Mouse (Mus musculus) midbrain, embryonic 14.5 days (tissue): Measurements from ENCODE around the gene Srp9. TPM values are rescaled to one million over a fixed set of nuclear protein-coding genes. Genes with fewer than 3 reads are reported as not detected.
A peak's percentile ranks its signal among the peaks of the same experiment; 100 is the strongest.

Source experiments
- ATAC-seq: fragments of 200-750 bp; cut with Nextera tagmentation; 2 replicates; pipeline ENCODE4 v1.8.0; 2017; ENCODE audit warnings: moderate number of reproducible peaks, moderate library complexity; ENCODE audit not compliant: low FRiP score, low TSS enrichment
- DNase-seq: peaks from one replicate; pipeline ENCODE4 v3.0.0-alpha.2; 2015
- H3K27ac ChIP-seq: fragments of 300-500 bp; sonication (generic); replicated peaks from 2 replicates; pipeline ENCODE4 v1.5.1; 2014; ENCODE audit warnings: mild to moderate bottlenecking, low read depth, low read length, moderate library complexity
- H3K27me3 ChIP-seq: fragments of 300-500 bp; sonication (generic); 2 replicates; pipeline ENCODE4 v1.6.1; 2014; ENCODE audit warnings: low read length, control low read depth, mixed read lengths; ENCODE audit not compliant: control insufficient read depth, insufficient read depth
- H3K36me3 ChIP-seq: fragments of 300-500 bp; sonication (generic); 2 replicates; pipeline ENCODE4 v1.6.1; 2014; ENCODE audit warnings: low read length, control low read depth; ENCODE audit not compliant: control insufficient read depth, insufficient read depth
- H3K4me1 ChIP-seq: fragments of 300-500 bp; sonication (generic); 2 replicates; pipeline ENCODE4 v1.6.1; 2014; ENCODE audit warnings: mild to moderate bottlenecking, antibody characterized with exemption, low read length, control low read depth; ENCODE audit not compliant: control insufficient read depth, insufficient read depth
- H3K4me2 ChIP-seq: fragments of 300-500 bp; sonication (generic); 2 replicates; pipeline ENCODE4 v1.6.1; 2014; ENCODE audit warnings: mild to moderate bottlenecking, low read length, moderate library complexity
- H3K4me3 ChIP-seq: fragments of 300-500 bp; sonication (generic); replicated peaks from 2 replicates; pipeline ENCODE4 v1.5.1; 2014; ENCODE audit warnings: low read depth, low read length
- H3K9ac ChIP-seq: fragments of 300-500 bp; sonication (generic); replicated peaks from 2 replicates; pipeline ENCODE4 v1.6.1; 2014; ENCODE audit warnings: mild to moderate bottlenecking, low read length, moderate library complexity
- H3K9me3 ChIP-seq: fragments of 300-500 bp; sonication (generic); 2 replicates; pipeline ENCODE4 v1.6.1; 2016; ENCODE audit warnings: low read length, control low read depth, mixed read lengths; ENCODE audit not compliant: control insufficient read depth
- WGBS: fragments of 180-500 bp; shearing (Covaris S2); extraction: QIAGEN DNeasy Blood & Tissue Kit; methylation state at CpG from one replicate; pipeline ENCODE4 v1.1.7; 2014; 5-methylcytosine and 5-hydroxymethylcytosine counted together
- polyA plus RNA-seq: library from polyadenylated mRNA; unstranded; fragments of >200 nt; fragmentation: Nextera tagmentation; extraction: Ambion mirVana; gene quantifications from 2 replicates; pipeline ENCODE4 v1.2.1, GENCODE M21; 2014

Gene Srp9
- polyA plus RNA-seq = 151 and 155 TPM in 2 replicates

- DNase-seq (peak; percentile 100), ATAC-seq (peak; percentile 99)
- Histone ChIP-seq H3K36me3 (peaks cover 8% of the 10 kb centered on the region), H3K9me3 (no peaks in the 10 kb centered on the region), H3K9ac (peak within 1 kb of the TSS; percentile 72), H3K27ac (peak within 1 kb of the TSS; percentile 77), H3K27me3 (no peaks in the 10 kb centered on the region), H3K4me2 (peak within 1 kb of the TSS; percentile 70), H3K4me1 (peaks cover 10% of the 10 kb centered on the region; the same call in 1 of the 2 replicates), H3K4me3 (peak within 1 kb of the TSS; percentile 84)
- WGBS = under 1% methylated on average over 37 of the region's 37 CpGs
These were observed at the start of gene Srp9 for GRCm38 (mm10) chr1:182124506-182124905. Srp9 (plus strand) TSS chr1:182124737.

- Histone ChIP-seq H3K9ac (no peak overlapping the region), H3K4me2 (no peak overlapping the region; the same call in 1 of the 2 replicates), H3K9me3 (0 out of 2 replicates have a peak, but pooled peaks cover 4% of the 10 kb centered on the region), H3K27me3 (no peaks in the 10 kb centered on the region), H3K4me1 (peaks cover 6% of the 10 kb centered on the region; the same call in 1 of the 2 replicates), H3K36me3 (no peaks in the 10 kb centered on the region), H3K27ac (no peak overlapping the region), H3K4me3 (no peak overlapping the region)
- 25% methylated on average over 16 of the region's 16 CpGs for WGBS
- ATAC-seq (no peak), DNase-seq (peak; percentile 58)
These were observed 42.7 kb upstream of the Srp9 start for GRCm38 (mm10) chr1:182081744-182082419.

GRCm38 (mm10) chr1:182083459-182083858 is 41.1 kb upstream of the Srp9 start:
- no peak for DNase-seq
- Histone ChIP-seq H3K36me3 (no peaks in the 10 kb centered on the region), H3K27me3 (no peaks in the 10 kb centered on the region), H3K27ac (no peak overlapping the region), H3K9me3 (no peaks in the 10 kb centered on the region), H3K9ac (no peak overlapping the region), H3K4me2 (no peak overlapping the region), H3K4me3 (no peak overlapping the region), H3K4me1 (peaks cover 7% of the 10 kb centered on the region; the same call in 1 of the 2 replicates)
- no peak for ATAC-seq
- WGBS = 88% methylated on average over 4 of the region's 4 CpGs

- no peak for ATAC-seq
- Histone ChIP-seq H3K4me2 (no peak overlapping the region), H3K9me3 (no peaks in the 10 kb centered on the region), H3K4me1 (peaks cover 33% of the 10 kb centered on the region), H3K9ac (no peak overlapping the region), H3K36me3 (no peaks in the 10 kb centered on the region), H3K4me3 (no peak overlapping the region), H3K27me3 (no peaks in the 10 kb centered on the region), H3K27ac (no peak overlapping the region)
- peak; percentile 61 for DNase-seq
- WGBS = 40% methylated on average over 7 of the region's 7 CpGs
These were observed 37.8 kb upstream of the Srp9 start for GRCm38 (mm10) chr1:182086759-182087158.

GRCm38 (mm10) chr1:182087351-182087750 is 37.2 kb upstream of the Srp9 start:
- no peak for ATAC-seq
- Histone ChIP-seq H3K27ac (no peak overlapping the region), H3K36me3 (no peaks in the 10 kb centered on the region), H3K4me3 (no peak overlapping the region), H3K4me2 (no peak overlapping the region), H3K9ac (no peak overlapping the region), H3K4me1 (peaks cover 33% of the 10 kb centered on the region), H3K27me3 (no peaks in the 10 kb centered on the region), H3K9me3 (no peaks in the 10 kb centered on the region)
- DNase-seq = no peak
- WGBS = 83% methylated on average over 3 of the region's 3 CpGs

- H3K27me3 ChIP-seq = no peaks in the 10 kb centered on the region
- WGBS = 90% methylated on average over 14 of the region's 14 CpGs
- no peak for DNase-seq
These were observed 36.5 kb upstream of the Srp9 start for GRCm38 (mm10) chr1:182087753-182088633.

GRCm38 (mm10) chr1:182088844-182089418 is 35.6 kb upstream of the Srp9 start:
- peak overlapping the region; percentile 10; the same call in 1 of the 2 replicates for H3K27ac ChIP-seq
- no peak overlapping the region for H3K9ac ChIP-seq
- H3K4me3 ChIP-seq = no peak overlapping the region
- no peak overlapping the region for H3K4me2 ChIP-seq
- ATAC-seq (0 out of 2 replicates have a peak, but pooled peaks have one; percentile 25), DNase-seq (peak; percentile 60)
- 41% methylated on average over 14 of the region's 14 CpGs for WGBS
- H3K36me3 ChIP-seq = no peaks in the 10 kb centered on the region
- peaks cover 31% of the 10 kb centered on the region for H3K4me1 ChIP-seq
- no peaks in the 10 kb centered on the region for H3K9me3 ChIP-seq
- no peaks in the 10 kb centered on the region for H3K27me3 ChIP-seq

More at GRCm38 (mm10) chr1:182087753-182088633, 36.5 kb upstream of the Srp9 start:
- Histone ChIP-seq H3K9ac (no peak overlapping the region), H3K4me3 (no peak overlapping the region), H3K9me3 (no peaks in the 10 kb centered on the region), H3K27ac (no peak overlapping the region), H3K4me1 (peaks cover 31% of the 10 kb centered on the region), H3K4me2 (no peak overlapping the region), H3K36me3 (no peaks in the 10 kb centered on the region)
- ATAC-seq = no peak

- Histone ChIP-seq H3K27me3 (no peaks in the 10 kb centered on the region), H3K9ac (0 out of 2 replicates have a peak overlapping the region, but pooled peaks have one; percentile 6), H3K4me1 (peaks cover 36% of the 10 kb centered on the region), H3K36me3 (no peaks in the 10 kb centered on the region), H3K9me3 (no peaks in the 10 kb centered on the region), H3K27ac (peak overlapping the region; percentile 57), H3K4me2 (no peak overlapping the region), H3K4me3 (no peak overlapping the region)
- ATAC-seq (no peak), DNase-seq (peak; percentile 53)
- 35% methylated on average over 15 of the region's 15 CpGs for WGBS
These were observed 34.8 kb upstream of the Srp9 start for GRCm38 (mm10) chr1:182089600-182090297.
